Mouse (Mus musculus): ENCODE results near the gene Rhpn2. TPM values are rescaled to one million over a fixed set of nuclear protein-coding genes. Genes with fewer than 3 reads are reported as not detected.
A peak's percentile ranks its signal among the peaks of the same experiment; 100 is the strongest.

Gene Rhpn2
- polyA plus RNA-seq, 1 experiment from 2014 or later, result 8.5 TPM

- no peaks in the 10 kb centered on the region for H3K27me3 ChIP-seq (ENCODE audit: control insufficient read depth, insufficient read depth, low read length)
- H3K9ac ChIP-seq (ENCODE audit: low read depth, low read length), result no peak overlapping the region
- WGBS (ENCODE audit: insufficient replicate concordance), result 79% methylated on average over 3 of the region's 3 CpGs
- H3K4me3 ChIP-seq (ENCODE audit: low read depth, low read length), result no peak overlapping the region
- no peaks in the 10 kb centered on the region for H3K36me3 ChIP-seq (ENCODE audit: control insufficient read depth, insufficient read depth, low read length)
- H3K4me2 ChIP-seq, result no peak overlapping the region
- ATAC-seq (replicated peaks; ENCODE audit: insufficient number of reproducible peaks, low FRiP score, low TSS enrichment), result no peak
- H3K9me3 ChIP-seq (replicated peaks; ENCODE audit: control insufficient read depth, low read length), result no peaks in the 10 kb centered on the region
- no peak overlapping the region for H3K27ac ChIP-seq (ENCODE audit: low read depth, low read length)
- H3K4me1 ChIP-seq (ENCODE audit: control insufficient read depth, insufficient read depth, low read length), result peaks cover 8% of the 10 kb centered on the region; the same call in 1 of the 2 replicates
Observed at GRCm38 (mm10) chr7:35351155-35351554, 17.2 kb downstream of the Rhpn2 start.

GRCm38 (mm10) chr7:35353306-35353705 lies 19.3 kb downstream of the Rhpn2 start:
- Histone ChIP-seq H3K4me1 (ENCODE audit: control insufficient read depth, insufficient read depth, low read length) (peaks cover 4% of the 10 kb centered on the region; the same call in 1 of the 2 replicates), H3K36me3 (ENCODE audit: control insufficient read depth, insufficient read depth, low read length) (no peaks in the 10 kb centered on the region), H3K9me3 (replicated peaks; ENCODE audit: control insufficient read depth, low read length) (no peaks in the 10 kb centered on the region), H3K27me3 (ENCODE audit: control insufficient read depth, insufficient read depth, low read length) (no peaks in the 10 kb centered on the region), H3K4me2 (no peak overlapping the region), H3K4me3 (ENCODE audit: low read depth, low read length) (no peak overlapping the region), H3K9ac (ENCODE audit: low read depth, low read length) (no peak overlapping the region), H3K27ac (ENCODE audit: low read depth, low read length) (no peak overlapping the region)
- ATAC-seq (replicated peaks; ENCODE audit: insufficient number of reproducible peaks, low FRiP score, low TSS enrichment), result no peak
- WGBS (ENCODE audit: insufficient replicate concordance), result 93% methylated on average over 15 of the region's 15 CpGs

GRCm38 (mm10) chr7:35355303-35355872 lies 21.4 kb downstream of the Rhpn2 start:
- no peaks in the 10 kb centered on the region for H3K36me3 ChIP-seq (ENCODE audit: control insufficient read depth, insufficient read depth, low read length)
- H3K4me2 ChIP-seq, result no peak overlapping the region
- peaks cover 4% of the 10 kb centered on the region; the same call in 1 of the 2 replicates for H3K4me1 ChIP-seq (ENCODE audit: control insufficient read depth, insufficient read depth, low read length)
- H3K27ac ChIP-seq (ENCODE audit: low read depth, low read length), result no peak overlapping the region
- no peak overlapping the region for H3K9ac ChIP-seq (ENCODE audit: low read depth, low read length)
- no peaks in the 10 kb centered on the region for H3K9me3 ChIP-seq (replicated peaks; ENCODE audit: control insufficient read depth, low read length)
- 52% methylated on average over 5 of the region's 5 CpGs for WGBS (ENCODE audit: insufficient replicate concordance)
- ATAC-seq (replicated peaks; ENCODE audit: insufficient number of reproducible peaks, low FRiP score, low TSS enrichment), result no peak
- no peak overlapping the region for H3K4me3 ChIP-seq (ENCODE audit: low read depth, low read length)
- no peaks in the 10 kb centered on the region for H3K27me3 ChIP-seq (ENCODE audit: control insufficient read depth, insufficient read depth, low read length)

GRCm38 (mm10) chr7:35357621-35358020 lies 23.7 kb downstream of the Rhpn2 start:
- Histone ChIP-seq H3K27me3 (ENCODE audit: control insufficient read depth, insufficient read depth, low read length) (no peaks in the 10 kb centered on the region), H3K9ac (ENCODE audit: low read depth, low read length) (no peak overlapping the region), H3K36me3 (ENCODE audit: control insufficient read depth, insufficient read depth, low read length) (no peaks in the 10 kb centered on the region), H3K27ac (ENCODE audit: low read depth, low read length) (no peak overlapping the region), H3K9me3 (replicated peaks; ENCODE audit: control insufficient read depth, low read length) (no peaks in the 10 kb centered on the region), H3K4me3 (ENCODE audit: low read depth, low read length) (no peak overlapping the region), H3K4me1 (ENCODE audit: control insufficient read depth, insufficient read depth, low read length) (peaks cover 10% of the 10 kb centered on the region), H3K4me2 (no peak overlapping the region)
- WGBS (ENCODE audit: insufficient replicate concordance), result 85% methylated on average over 12 of the region's 12 CpGs
- ATAC-seq (replicated peaks; ENCODE audit: insufficient number of reproducible peaks, low FRiP score, low TSS enrichment), result no peak

- 0 out of 2 replicates have a peak, but pooled peaks have one; percentile 54 for ATAC-seq (replicated peaks; ENCODE audit: insufficient number of reproducible peaks, low FRiP score, low TSS enrichment)
- H3K4me2 ChIP-seq, result peak overlapping the region; percentile 12; the same call in 1 of the 2 replicates
- H3K9me3 ChIP-seq (replicated peaks; ENCODE audit: control insufficient read depth, low read length), result no peaks in the 10 kb centered on the region
- H3K9ac ChIP-seq (ENCODE audit: low read depth, low read length), result no peak overlapping the region
- no peak overlapping the region for H3K4me3 ChIP-seq (ENCODE audit: low read depth, low read length)
- no peaks in the 10 kb centered on the region for H3K27me3 ChIP-seq (ENCODE audit: control insufficient read depth, insufficient read depth, low read length)
- peaks cover 11% of the 10 kb centered on the region for H3K4me1 ChIP-seq (ENCODE audit: control insufficient read depth, insufficient read depth, low read length)
- no peaks in the 10 kb centered on the region for H3K36me3 ChIP-seq (ENCODE audit: control insufficient read depth, insufficient read depth, low read length)
- peak overlapping the region; percentile 57; the same call in 1 of the 2 replicates for H3K27ac ChIP-seq (ENCODE audit: low read depth, low read length)
- WGBS (ENCODE audit: insufficient replicate concordance), result 42% methylated on average over 5 of the region's 5 CpGs
Observed at GRCm38 (mm10) chr7:35362253-35362652, 28.3 kb downstream of the Rhpn2 start.

- Histone ChIP-seq H3K4me1 (ENCODE audit: control insufficient read depth, insufficient read depth, low read length) (peaks cover 11% of the 10 kb centered on the region), H3K27me3 (ENCODE audit: control insufficient read depth, insufficient read depth, low read length) (no peaks in the 10 kb centered on the region), H3K9me3 (replicated peaks; ENCODE audit: control insufficient read depth, low read length) (no peaks in the 10 kb centered on the region), H3K4me2 (no peak overlapping the region), H3K9ac (ENCODE audit: low read depth, low read length) (no peak overlapping the region), H3K36me3 (ENCODE audit: control insufficient read depth, insufficient read depth, low read length) (no peaks in the 10 kb centered on the region), H3K4me3 (ENCODE audit: low read depth, low read length) (no peak overlapping the region), H3K27ac (ENCODE audit: low read depth, low read length) (no peak overlapping the region)
- no peak for ATAC-seq (replicated peaks; ENCODE audit: insufficient number of reproducible peaks, low FRiP score, low TSS enrichment)
- 68% methylated on average over 5 of the region's 5 CpGs for WGBS (ENCODE audit: insufficient replicate concordance)
Observed at GRCm38 (mm10) chr7:35362868-35363267, 28.9 kb downstream of the Rhpn2 start.

GRCm38 (mm10) chr7:35365161-35365910 lies 31.4 kb downstream of the Rhpn2 start:
- WGBS (ENCODE audit: insufficient replicate concordance), result 60% methylated on average over 12 of the region's 12 CpGs
- Histone ChIP-seq H3K4me3 (ENCODE audit: low read depth, low read length) (no peak overlapping the region), H3K36me3 (ENCODE audit: control insufficient read depth, insufficient read depth, low read length) (no peaks in the 10 kb centered on the region), H3K27ac (ENCODE audit: low read depth, low read length) (no peak overlapping the region), H3K9ac (ENCODE audit: low read depth, low read length) (no peak overlapping the region), H3K4me2 (no peak overlapping the region), H3K9me3 (replicated peaks; ENCODE audit: control insufficient read depth, low read length) (peaks cover 3% of the 10 kb centered on the region; the same call in 1 of the 2 replicates), H3K27me3 (ENCODE audit: control insufficient read depth, insufficient read depth, low read length) (no peaks in the 10 kb centered on the region), H3K4me1 (ENCODE audit: control insufficient read depth, insufficient read depth, low read length) (peaks cover 11% of the 10 kb centered on the region)
- no peak for ATAC-seq (replicated peaks; ENCODE audit: insufficient number of reproducible peaks, low FRiP score, low TSS enrichment)

GRCm38 (mm10) chr7:35371096-35371495 lies 37.1 kb downstream of the Rhpn2 start:
- Histone ChIP-seq H3K27ac (ENCODE audit: low read depth, low read length) (no peak overlapping the region), H3K9me3 (replicated peaks; ENCODE audit: control insufficient read depth, low read length) (peaks cover 3% of the 10 kb centered on the region; the same call in 1 of the 2 replicates), H3K9ac (ENCODE audit: low read depth, low read length) (no peak overlapping the region), H3K4me3 (ENCODE audit: low read depth, low read length) (no peak overlapping the region), H3K27me3 (ENCODE audit: control insufficient read depth, insufficient read depth, low read length) (no peaks in the 10 kb centered on the region), H3K4me2 (no peak overlapping the region), H3K36me3 (ENCODE audit: control insufficient read depth, insufficient read depth, low read length) (no peaks in the 10 kb centered on the region), H3K4me1 (ENCODE audit: control insufficient read depth, insufficient read depth, low read length) (no peaks in the 10 kb centered on the region)
- ATAC-seq (replicated peaks; ENCODE audit: insufficient number of reproducible peaks, low FRiP score, low TSS enrichment), result no peak
- WGBS (ENCODE audit: insufficient replicate concordance), result 78% methylated on average over 14 of the region's 14 CpGs
